Mouse (Mus musculus) ES-E14 (cell line): ENCODE measurements around the gene Rap1gap. TPM values are rescaled to one million over a fixed set of nuclear protein-coding genes. Genes with fewer than 3 reads are reported as not detected.

Experiments
- DNase-seq: peaks from one replicate; pipeline ENCODE4 v3.0.0-alpha.2; 2013; ENCODE audit warnings: low read depth, low spot score
- H3K27ac ChIP-seq: 2 replicates; pipeline ENCODE4 v1.5.1; 2012; ENCODE audit warnings: low read depth, mild to moderate bottlenecking, low read length, moderate library complexity, mixed read lengths; ENCODE audit not compliant: poor library complexity, insufficient read depth, severe bottlenecking
- H3K36me3 ChIP-seq: 2 replicates; pipeline ENCODE4 v1.6.1; 2012; ENCODE audit warnings: mild to moderate bottlenecking, low read length, moderate library complexity, mixed read lengths; ENCODE audit not compliant: control insufficient read depth, poor library complexity, insufficient read depth, severe bottlenecking
- H3K4me1 ChIP-seq, 2 experiments: fragments of 150-350 bp in 1 of 2; sonication (generic) in 1 of 2; 2 replicates each; pipeline ENCODE4 v1.6.1; 2012; ENCODE audit warnings: low read length in 2 of 2, mild to moderate bottlenecking in 1 of 2, mixed read lengths in 1 of 2; ENCODE audit not compliant: control insufficient read depth in 2 of 2, insufficient read depth in 2 of 2, poor library complexity in 1 of 2
- H3K4me3 ChIP-seq, 2 experiments: fragments of 150-350 bp in 1 of 2; sonication (generic) in 1 of 2; 2 replicates each; pipeline ENCODE4 v1.5.1; 2012; ENCODE audit warnings: low read length in 2 of 2, low read depth in 1 of 2, mild to moderate bottlenecking in 1 of 2, mixed read lengths in 1 of 2; ENCODE audit not compliant: insufficient read depth in 1 of 2, poor library complexity in 1 of 2, severe bottlenecking in 1 of 2
- H3K9ac ChIP-seq: 2 replicates; pipeline ENCODE4 v1.6.1; 2012; ENCODE audit warnings: low read depth, mild to moderate bottlenecking, low read length, mixed read lengths; ENCODE audit not compliant: poor library complexity, insufficient read depth, severe bottlenecking
- H3K9me3 ChIP-seq: fragments of 150-350 bp; sonication (generic); 2 replicates; pipeline ENCODE4 v1.6.1; 2012; ENCODE audit warnings: low read depth, mild to moderate bottlenecking, low read length; ENCODE audit not compliant: control insufficient read depth, insufficient read depth
- CHD2 ChIP-seq: IDR thresholded peaks from 2 replicates; pipeline ENCODE4 v1.6.1; 2014; ENCODE audit warnings: mild to moderate bottlenecking, low read depth, low read length, inconsistent platforms
- HCFC1 ChIP-seq: IDR thresholded peaks from 2 replicates; pipeline ENCODE4 v1.6.1; 2012; ENCODE audit warnings: low read length, inconsistent platforms, borderline replicate concordance; ENCODE audit not compliant: insufficient read depth
- MAFK ChIP-seq: IDR thresholded peaks from 2 replicates; pipeline ENCODE4 v1.6.1; 2014; ENCODE audit warnings: mild to moderate bottlenecking, low read depth, low read length, inconsistent platforms; ENCODE audit not compliant: insufficient read depth
- ZC3H11A ChIP-seq: IDR thresholded peaks from 2 replicates; pipeline ENCODE4 v1.6.1; 2012; ENCODE audit warnings: low read depth, mild to moderate bottlenecking, inconsistent platforms, low read length, borderline replicate concordance
- ZNF384 ChIP-seq: IDR thresholded peaks from 2 replicates; pipeline ENCODE4 v1.6.1; 2012; ENCODE audit warnings: low read depth, low read length, inconsistent platforms
- in situ Hi-C, 2 experiments: fragments of 600-800 bp; cut with MboI; formaldehyde crosslinking; loops; one replicate each; pipeline ENCODE4 v1.15.1; 2025; ENCODE audit warnings: low sequenced_read_pairs in 2 of 2, inconsistent platforms in 1 of 2; ENCODE audit not compliant: unreplicated experiment in 2 of 2
- total RNA-seq: library from RNA; depleted of rRNA; stranded (reverse); fragments of 300-350 nt; gene quantifications from 2 replicates; pipeline ENCODE4 v1.2.3, GENCODE M21; 2012

Gene Rap1gap
- total RNA-seq, 1 experiment, result 13.4 TPM

GRCm38 (mm10) chr4:137754446-137754845 lies 89.9 kb downstream of the Rap1gap start:
- no peak for DNase-seq
- in situ Hi-C loops, result no loop called here
- Histone ChIP-seq H3K4me3 (no peak overlapping the region), H3K27ac (no peak overlapping the region), H3K4me1 (peaks cover 0 to 5% of the 10 kb centered on the region in 2 experiments; a peak in 2 of 4 replicates), H3K9ac (no peak overlapping the region), H3K9me3 (no peaks in the 10 kb centered on the region), H3K36me3 (peaks cover 54% of the 10 kb centered on the region)
- no peak for TF ChIP-seq ZNF384
- no peak for TF ChIP-seq MAFK
- no peak for TF ChIP-seq CHD2
- TF ChIP-seq ZC3H11A, result no peak
- TF ChIP-seq HCFC1, result no peak

GRCm38 (mm10) chr4:137762886-137763285 lies 98.4 kb downstream of the Rap1gap start:
- H3K27ac ChIP-seq, result no peak overlapping the region
- H3K9ac ChIP-seq, result no peak overlapping the region
- no peak overlapping the region for H3K4me3 ChIP-seq
- TF ChIP-seq CHD2, result no peak
- no peak for TF ChIP-seq ZNF384
- no peak for TF ChIP-seq ZC3H11A
- TF ChIP-seq MAFK, result no peak
- no peak for TF ChIP-seq HCFC1
- H3K9me3 ChIP-seq, result no peaks in the 10 kb centered on the region
- DNase-seq, result no peak
- peaks cover 17 to 27% of the 10 kb centered on the region in 2 experiments for H3K4me1 ChIP-seq
- peaks cover 5% of the 10 kb centered on the region; the same call in 1 of the 2 replicates for H3K36me3 ChIP-seq
- in situ Hi-C loops, result no loop called here

- Histone ChIP-seq H3K4me1 (peaks cover 23 to 38% of the 10 kb centered on the region in 2 experiments), H3K4me3 (no peak overlapping the region)
These were observed 99.5 kb downstream of the Rap1gap start for GRCm38 (mm10) chr4:137763920-137764495.

GRCm38 (mm10) chr4:137764621-137765020 lies 100.1 kb downstream of the Rap1gap start:
- no peak overlapping the region for H3K9ac ChIP-seq
- no peak for DNase-seq
- peaks cover 3% of the 10 kb centered on the region; the same call in 1 of the 2 replicates for H3K36me3 ChIP-seq
- in situ Hi-C loops, result no loop called here
- peaks cover 22 to 44% of the 10 kb centered on the region in 2 experiments for H3K4me1 ChIP-seq
- TF ChIP-seq ZNF384 (no peak), HCFC1 (no peak), MAFK (no peak)
- no peak overlapping the region for H3K27ac ChIP-seq
- no peaks in the 10 kb centered on the region for H3K9me3 ChIP-seq
- H3K4me3 ChIP-seq, result no peak overlapping the region

More at GRCm38 (mm10) chr4:137763920-137764495, 99.5 kb downstream of the Rap1gap start:
- TF ChIP-seq ZNF384 (no peak), CHD2 (no peak), HCFC1 (no peak), MAFK (no peak), ZC3H11A (no peak)
- Histone ChIP-seq H3K9me3 (no peaks in the 10 kb centered on the region), H3K27ac (no peak overlapping the region), H3K9ac (no peak overlapping the region), H3K36me3 (peaks cover 5% of the 10 kb centered on the region; the same call in 1 of the 2 replicates)
- in situ Hi-C loops, result no loop called here
- no peak for DNase-seq
